Mouse (Mus musculus) midbrain, embryonic 10.5 days (tissue): ENCODE results near the gene Crygc. TPM values are rescaled to one million over a fixed set of nuclear protein-coding genes. Genes with fewer than 3 reads are reported as not detected.
"Not testable (repeated sequence)": the region's sequence is repeated elsewhere in the genome, so short reads cannot be mapped to it uniquely, and the experiment has no call there.

Experiments
- DNase-seq: peaks from one replicate; pipeline ENCODE4 v3.0.0-alpha.2; 2017; ENCODE audit warnings: low spot score
- H3K27ac ChIP-seq: fragments of 300-500 bp; sonication (generic); replicated peaks from 2 replicates; pipeline ENCODE4 v1.5.1; 2016; ENCODE audit warnings: mild to moderate bottlenecking
- H3K27me3 ChIP-seq: fragments of 300-500 bp; sonication (generic); 2 replicates; pipeline ENCODE4 v1.6.1; 2016; ENCODE audit warnings: low read depth, mild to moderate bottlenecking; ENCODE audit not compliant: poor library complexity, severe bottlenecking
- H3K36me3 ChIP-seq: fragments of 300-500 bp; sonication (generic); 2 replicates; pipeline ENCODE4 v1.6.1; 2016; ENCODE audit warnings: mild to moderate bottlenecking, moderate library complexity
- H3K4me1 ChIP-seq: fragments of 300-500 bp; sonication (generic); 2 replicates; pipeline ENCODE4 v1.6.1; 2016
- H3K4me3 ChIP-seq: fragments of 300-500 bp; sonication (generic); 2 replicates; pipeline ENCODE4 v1.5.1; 2016; ENCODE audit warnings: mild to moderate bottlenecking, moderate library complexity
- H3K9me3 ChIP-seq: fragments of 300-500 bp; sonication (generic); replicated peaks from 2 replicates; pipeline ENCODE4 v1.6.1; 2016; ENCODE audit warnings: mild to moderate bottlenecking
- WGBS: fragments of 180-500 bp; shearing (Covaris S2); methylation state at CpG from one replicate; pipeline ENCODE4 v1.1.7; 2016; 5-methylcytosine and 5-hydroxymethylcytosine counted together
- polyA plus RNA-seq: library from polyadenylated mRNA; unstranded; fragments of >200 nt; fragmentation: Nextera tagmentation; extraction: Ambion mirVana; gene quantifications from 2 replicates; pipeline ENCODE4 v1.2.1, GENCODE M21; 2016

Crygc gene
- polyA plus RNA-seq, 1 experiment from 2014 or later, result not detected

DNA sequence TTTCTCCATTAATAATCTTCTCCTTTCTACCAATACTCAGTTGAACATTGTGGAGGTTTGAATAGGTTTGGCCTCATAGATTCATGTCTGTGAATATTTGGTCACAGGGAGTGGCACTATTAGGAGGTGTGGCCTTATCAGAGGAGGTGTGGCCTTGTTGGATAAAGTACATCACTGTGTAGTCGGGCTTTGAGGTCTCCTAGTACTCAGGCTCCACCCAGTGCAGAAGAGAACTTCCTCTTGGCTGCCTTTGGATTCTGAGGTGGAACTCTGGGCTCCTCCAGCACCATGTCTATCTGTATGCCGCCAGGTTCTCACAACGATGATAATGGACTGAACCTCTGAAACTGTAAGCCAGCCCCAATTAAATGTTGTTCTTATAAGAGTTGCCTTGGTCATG, 23.5 kb upstream of the Crygc start:
- Histone ChIP-seq H3K4me3 (no peak overlapping the region), H3K36me3 (no peaks in the 10 kb centered on the region), H3K27me3 (no peaks in the 10 kb centered on the region), H3K27ac (no peak overlapping the region), H3K4me1 (no peaks in the 10 kb centered on the region), H3K9me3 (no peaks in the 10 kb centered on the region)
- 84% methylated on average over 3 of the region's 3 CpGs for WGBS
- no peak for DNase-seq

DNA sequence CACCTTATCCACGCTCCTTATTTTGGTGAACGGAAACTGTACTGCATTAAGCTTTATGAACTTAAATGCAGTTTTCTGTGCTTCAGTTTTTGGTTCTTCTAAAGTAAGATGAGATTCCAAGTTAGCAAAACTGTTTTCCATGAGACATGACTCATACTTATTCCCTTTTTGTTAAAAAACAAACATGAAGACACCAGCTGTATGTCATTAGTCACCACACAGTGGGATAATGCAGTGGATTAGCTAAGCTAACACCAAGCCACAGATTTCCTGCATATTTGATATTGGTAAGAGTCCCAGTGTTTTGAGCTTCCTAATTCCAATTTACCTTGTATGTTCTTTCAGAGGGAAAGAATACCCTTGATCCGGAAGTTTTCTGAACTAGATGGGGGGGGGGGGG, 18.1 kb upstream of the Crygc start:
- H3K4me3 ChIP-seq, result no peak overlapping the region
- DNase-seq, result no peak
- 91% methylated on average over 3 of the region's 3 CpGs for WGBS
- H3K36me3 ChIP-seq, result no peaks in the 10 kb centered on the region
- H3K4me1 ChIP-seq, result no peaks in the 10 kb centered on the region
- H3K9me3 ChIP-seq, result no peaks in the 10 kb centered on the region
- no peaks in the 10 kb centered on the region for H3K27me3 ChIP-seq
- no peak overlapping the region for H3K27ac ChIP-seq

DNA sequence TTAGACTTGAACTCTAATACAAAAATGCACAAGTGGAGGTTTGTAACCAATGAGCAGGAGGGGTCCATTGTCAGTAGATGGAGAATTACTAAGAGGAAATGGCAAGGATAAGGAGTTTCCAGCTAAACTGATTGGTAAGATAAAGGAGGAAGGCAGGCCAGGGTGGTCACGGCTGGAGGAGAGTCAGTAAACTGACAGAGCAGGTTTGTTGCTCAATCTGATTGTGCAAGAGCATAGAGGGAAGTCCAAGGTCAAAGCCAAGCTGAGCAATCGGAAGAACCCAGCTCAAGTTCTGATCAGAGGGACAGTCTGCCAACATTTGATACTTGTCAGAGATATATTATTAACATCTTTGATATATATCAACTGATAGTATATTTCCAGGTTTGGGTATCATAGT, 16.9 kb upstream of the Crygc start:
- no peak for DNase-seq
- Histone ChIP-seq H3K4me1 (no peaks in the 10 kb centered on the region), H3K4me3 (no peak overlapping the region), H3K36me3 (no peaks in the 10 kb centered on the region), H3K9me3 (no peaks in the 10 kb centered on the region), H3K27ac (no peak overlapping the region), H3K27me3 (no peaks in the 10 kb centered on the region)
- WGBS, result 71% methylated on average over 2 of the region's 2 CpGs

DNA sequence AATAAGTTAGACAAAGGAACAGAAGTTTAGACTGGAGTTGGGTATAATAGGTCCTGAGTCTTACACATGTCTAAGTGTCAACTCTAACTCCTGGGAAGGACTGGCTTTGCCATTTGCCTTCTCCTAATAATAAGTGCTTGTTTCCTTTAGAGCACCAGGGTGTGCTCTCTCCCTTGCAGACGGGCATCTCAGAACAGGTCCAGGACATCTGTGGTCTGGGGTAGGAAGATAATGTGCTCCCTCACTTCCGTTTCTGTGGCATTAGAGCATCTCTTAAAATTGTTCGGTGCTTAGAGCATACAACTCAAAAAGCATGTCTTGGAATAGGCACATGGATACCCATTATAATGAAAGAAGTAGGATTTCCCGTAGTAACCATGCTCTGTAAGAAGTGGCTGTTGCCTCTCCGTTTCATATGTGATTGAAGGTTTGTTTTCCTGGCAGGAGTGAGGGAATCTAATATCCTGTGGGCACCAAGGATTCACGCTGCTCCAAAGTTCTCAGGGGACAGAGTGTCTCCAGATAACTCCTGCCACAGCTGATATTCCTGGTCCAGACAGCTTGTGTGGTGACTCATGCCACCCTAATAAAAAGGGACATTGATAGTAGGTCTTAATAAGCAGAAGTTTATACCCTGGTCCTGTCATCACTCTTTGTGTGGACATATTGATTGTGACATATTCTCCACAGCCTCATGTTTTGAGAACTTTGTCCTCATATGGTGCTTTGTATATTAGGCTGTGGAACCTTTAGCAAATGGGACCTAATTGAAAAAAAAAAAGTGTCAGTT, 15.3 kb upstream of the Crygc start:
- Histone ChIP-seq H3K27me3 (no peaks in the 10 kb centered on the region), H3K4me1 (no peaks in the 10 kb centered on the region), H3K27ac (no peak overlapping the region), H3K9me3 (no peaks in the 10 kb centered on the region), H3K4me3 (no peak overlapping the region), H3K36me3 (no peaks in the 10 kb centered on the region)
- no peak for DNase-seq
- 83% methylated on average over 6 of the region's 6 CpGs for WGBS

DNA sequence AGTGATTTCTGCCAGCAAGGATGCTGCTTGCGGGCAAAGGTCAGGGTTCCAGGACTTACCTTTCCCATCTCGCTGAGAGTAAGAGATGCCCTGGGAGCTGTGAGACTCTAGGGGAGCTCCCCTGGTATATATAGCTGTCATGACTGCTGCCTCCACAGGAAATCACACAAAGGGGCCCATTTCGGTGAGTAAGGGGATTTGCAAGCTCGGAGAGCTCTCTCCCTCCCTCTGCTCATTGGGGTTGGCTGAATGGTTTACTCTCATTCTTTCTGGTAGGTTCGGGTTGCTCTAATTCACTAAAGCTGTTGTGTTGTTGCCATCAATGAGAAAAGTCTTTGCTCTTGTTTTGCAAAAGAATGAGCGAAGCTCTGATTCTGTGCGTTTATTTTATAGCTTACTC, 8.7 kb upstream of the Crygc start, which contains the start of gene Crygb:
Gene Crygb (minus strand): TSS at position 101 of the 400 bp plus-strand sequence.
- Histone ChIP-seq H3K4me3 (peak within 1 kb of the TSS; percentile 21; the same call in 1 of the 2 replicates), H3K27ac (no peak within 1 kb of the TSS), H3K4me1 (peaks cover 5% of the 10 kb centered on the region), H3K36me3 (no peaks in the 10 kb centered on the region), H3K27me3 (no peaks in the 10 kb centered on the region), H3K9me3 (no peaks in the 10 kb centered on the region)
- WGBS, result 26% methylated on average over 7 of the region's 7 CpGs
- DNase-seq, result no peak

DNA sequence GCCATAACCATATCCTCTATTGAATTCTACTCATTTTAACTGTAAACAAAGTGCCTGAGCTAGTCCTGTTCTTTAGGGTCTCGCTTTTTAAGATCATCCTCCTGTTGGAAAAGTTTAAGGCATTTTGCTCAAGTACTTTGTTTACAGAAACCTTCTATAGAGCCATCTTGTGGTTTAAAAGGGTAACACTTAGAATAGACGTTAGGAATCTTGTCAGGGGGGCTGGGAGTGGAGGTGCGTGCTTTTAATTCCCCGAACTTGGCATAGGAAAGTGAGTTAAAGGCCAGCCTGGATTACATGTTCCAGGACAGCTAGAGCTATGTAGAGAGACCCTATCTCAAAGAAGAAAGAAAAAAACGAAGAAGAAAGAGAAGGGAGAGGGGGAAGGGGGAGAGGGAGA, 2.1 kb upstream of the Crygc start:
- no peak for DNase-seq
- Histone ChIP-seq H3K27ac (no peak overlapping the region), H3K4me3 (no peak overlapping the region), H3K4me1 (peaks cover 4% of the 10 kb centered on the region; the same call in 1 of the 2 replicates), H3K27me3 (no peaks in the 10 kb centered on the region), H3K9me3 (no peaks in the 10 kb centered on the region), H3K36me3 (no peaks in the 10 kb centered on the region)
- 32% methylated on average over 5 of the region's 5 CpGs for WGBS

DNA sequence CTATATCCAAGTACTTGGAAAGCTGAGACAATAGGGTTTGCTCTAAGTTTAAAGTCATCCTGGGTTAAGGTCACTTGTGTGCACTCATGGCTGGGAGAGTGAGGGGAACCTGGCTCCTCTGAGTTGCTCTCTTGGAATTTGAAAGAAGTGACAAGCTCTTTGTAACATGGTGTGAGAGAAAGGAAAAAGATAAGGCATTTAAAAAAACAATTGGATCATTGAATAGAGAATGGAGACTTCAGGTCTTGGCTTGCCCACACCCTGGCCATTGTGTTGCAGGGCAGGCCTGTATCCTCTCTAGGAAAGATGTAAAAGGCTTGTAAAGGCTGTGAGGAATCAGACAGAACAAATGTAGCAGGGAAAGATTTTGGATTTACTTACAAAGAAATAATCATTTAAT, 5.6 kb downstream of the Crygc start:
- no peak for DNase-seq
- Histone ChIP-seq H3K4me1 (no peaks in the 10 kb centered on the region), H3K4me3 (no peak overlapping the region), H3K27me3 (no peaks in the 10 kb centered on the region), H3K9me3 (no peaks in the 10 kb centered on the region), H3K27ac (no peak overlapping the region), H3K36me3 (no peaks in the 10 kb centered on the region)

DNA sequence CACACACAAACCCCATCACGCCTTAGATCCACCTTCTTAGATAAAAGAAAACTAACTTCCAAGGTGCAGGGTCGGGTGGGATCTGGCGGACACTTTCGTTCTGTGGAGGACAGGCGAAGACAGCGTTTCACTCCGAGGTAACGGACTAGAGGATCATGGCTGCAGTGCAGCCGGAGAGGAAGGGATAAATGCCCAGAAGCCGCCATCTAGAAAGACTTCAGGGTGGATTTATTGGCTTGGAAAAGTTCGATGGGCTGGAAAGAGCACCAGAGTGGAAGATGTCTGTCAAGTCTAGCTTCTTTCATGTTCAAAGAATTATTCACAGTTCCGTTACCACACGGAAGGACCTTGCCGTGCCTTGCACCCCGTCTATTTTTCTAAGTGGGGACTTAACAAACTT, 9.3 kb downstream of the Crygc start:
- no peak overlapping the region for H3K4me3 ChIP-seq
- H3K36me3 ChIP-seq, result no peaks in the 10 kb centered on the region
- H3K9me3 ChIP-seq, result no peaks in the 10 kb centered on the region
- H3K27ac ChIP-seq, result no peak overlapping the region
- H3K4me1 ChIP-seq, result no peaks in the 10 kb centered on the region
- no peaks in the 10 kb centered on the region for H3K27me3 ChIP-seq
- 85% methylated on average over 15 of the region's 15 CpGs for WGBS
- DNase-seq, result no peak

DNA sequence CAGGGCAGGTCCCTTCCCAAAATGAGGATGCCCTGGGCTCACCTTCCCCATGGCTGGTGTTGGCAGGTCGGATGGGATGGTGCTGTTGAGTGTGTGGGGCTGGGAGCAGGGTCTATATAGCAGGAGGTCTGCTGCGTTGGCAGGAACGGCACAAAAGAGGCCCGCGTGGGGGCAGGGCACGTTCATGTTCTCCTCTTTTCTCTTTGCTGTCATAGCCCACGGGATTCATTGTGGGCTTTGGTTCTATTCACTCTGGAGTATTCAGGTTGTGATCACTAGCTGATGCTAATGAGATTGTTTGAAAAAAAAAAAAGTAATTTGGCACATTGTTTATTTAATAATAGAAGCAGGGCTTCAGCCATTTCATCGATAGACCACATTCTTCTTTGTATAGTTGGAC, 10.1 kb downstream of the Crygc start, which contains the start of gene Crygd:
Gene Crygd (minus strand): TSS at position 101 of the 400 bp plus-strand sequence.
- H3K4me3 ChIP-seq, result no peak within 1 kb of the TSS
- no peaks in the 10 kb centered on the region for H3K36me3 ChIP-seq
- no peaks in the 10 kb centered on the region for H3K4me1 ChIP-seq
- WGBS, result 83% methylated on average over 8 of the region's 8 CpGs
- no peaks in the 10 kb centered on the region for H3K9me3 ChIP-seq
- H3K27ac ChIP-seq, result no peak within 1 kb of the TSS
- no peak for DNase-seq
- no peaks in the 10 kb centered on the region for H3K27me3 ChIP-seq

DNA sequence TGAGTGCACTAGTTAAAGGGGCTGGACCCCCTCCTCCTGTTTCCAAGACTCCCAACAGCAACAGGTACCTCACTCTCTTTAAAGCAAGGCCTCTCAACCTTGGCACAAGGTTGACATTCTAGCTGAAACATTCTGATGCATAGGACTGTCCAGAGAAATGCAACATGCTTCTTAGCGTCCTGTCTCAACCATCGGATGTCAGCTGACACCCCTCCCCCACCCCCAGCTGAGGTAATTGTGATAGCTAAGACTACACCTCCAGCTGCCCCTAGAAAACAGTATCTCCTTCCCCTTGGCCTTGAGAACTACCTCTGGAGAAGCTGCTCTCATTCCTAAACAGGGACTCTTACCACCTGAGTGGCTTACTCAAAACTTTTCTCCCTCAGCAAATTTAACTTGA, 21.3 kb downstream of the Crygc start:
- no peak for DNase-seq
- Histone ChIP-seq H3K4me3 (no peak overlapping the region), H3K9me3 (no peaks in the 10 kb centered on the region), H3K36me3 (no peaks in the 10 kb centered on the region), H3K27ac (no peak overlapping the region), H3K4me1 (peaks cover 15% of the 10 kb centered on the region), H3K27me3 (no peaks in the 10 kb centered on the region)
- WGBS, result 53% methylated on average over 2 of the region's 2 CpGs

DNA sequence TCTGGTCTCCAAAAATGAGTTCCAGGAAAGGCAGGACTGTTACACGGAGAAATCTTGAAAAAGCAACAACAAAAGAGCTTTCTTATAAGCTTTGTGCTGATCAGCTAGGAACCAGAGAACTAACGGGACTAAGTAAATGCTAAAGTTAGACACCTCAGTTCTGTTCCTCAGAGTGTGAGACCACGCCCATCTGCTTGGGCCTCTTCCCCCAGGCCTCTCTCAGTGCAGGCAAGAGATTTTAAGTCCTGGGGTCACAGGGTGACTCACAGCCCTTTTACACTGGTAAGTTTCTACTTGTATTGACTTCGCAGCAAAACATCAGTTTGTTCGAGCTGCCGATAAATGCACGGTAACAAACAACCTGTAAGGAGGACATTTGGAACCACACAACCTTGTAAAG, 21.8 kb downstream of the Crygc start:
- no peak for DNase-seq
- WGBS, result 64% methylated on average over 7 of the region's 7 CpGs
- H3K9me3 ChIP-seq, result no peaks in the 10 kb centered on the region
- H3K27ac ChIP-seq, result no peak overlapping the region
- H3K4me3 ChIP-seq, result no peak overlapping the region
- H3K36me3 ChIP-seq, result no peaks in the 10 kb centered on the region
- no peaks in the 10 kb centered on the region for H3K27me3 ChIP-seq
- H3K4me1 ChIP-seq, result peaks cover 15% of the 10 kb centered on the region

DNA sequence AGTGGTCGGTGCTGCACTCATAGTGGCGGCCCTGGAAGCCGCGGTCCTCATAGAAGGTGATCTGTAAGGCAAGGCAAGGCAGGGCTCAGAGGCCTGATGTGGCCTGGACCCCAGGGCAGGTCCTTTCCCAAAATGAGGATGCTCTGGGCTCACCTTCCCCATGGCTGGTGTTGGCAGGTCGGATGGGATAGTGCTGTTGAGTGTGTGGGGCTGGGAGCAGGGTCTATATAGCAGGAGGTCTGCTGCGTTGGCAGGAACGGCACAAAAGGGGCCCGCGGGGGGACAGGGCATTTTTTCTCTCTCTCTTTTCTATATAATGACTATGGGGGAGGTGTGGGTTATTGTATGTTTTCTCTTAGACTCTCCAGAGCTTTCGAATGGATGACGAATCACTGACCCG, 22.5 kb downstream of the Crygc start, which contains the start of gene Cryge:
Gene Cryge (minus strand): TSS at position 198 of the 400 bp plus-strand sequence.
- 63% methylated on average over 12 of the region's 12 CpGs for WGBS
- not testable (repeated sequence) for H3K4me3 ChIP-seq, H3K27me3 ChIP-seq, H3K36me3 ChIP-seq, DNase-seq, H3K9me3 ChIP-seq
- H3K27ac ChIP-seq, result peak within 1 kb of the TSS; percentile 49; the same call in 1 of the 2 replicates
- peaks cover 15% of the 10 kb centered on the region for H3K4me1 ChIP-seq

DNA sequence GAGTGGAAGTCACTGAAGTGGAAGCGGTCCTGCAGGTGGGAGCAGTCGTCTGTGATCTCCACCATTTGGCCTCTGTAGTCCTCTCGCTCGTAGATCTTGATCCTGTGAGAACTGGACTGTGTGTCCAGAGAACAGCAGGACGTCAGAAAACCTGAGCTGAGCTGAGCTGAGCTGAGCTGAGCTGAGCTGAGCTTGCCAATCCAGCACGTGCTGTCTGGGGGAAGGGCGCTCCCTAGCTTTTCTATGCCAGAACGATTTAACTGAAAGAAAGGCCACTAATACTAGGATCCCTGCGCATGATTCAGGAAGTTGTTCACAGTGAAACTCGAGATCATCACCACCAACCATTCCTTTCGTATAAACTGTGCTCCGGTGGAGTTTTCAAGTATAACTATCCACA, 24.7 kb downstream of the Crygc start:
- 55% methylated on average over 12 of the region's 12 CpGs for WGBS
- DNase-seq, result no peak
- Histone ChIP-seq H3K4me1 (peaks cover 15% of the 10 kb centered on the region), H3K4me3 (no peak overlapping the region), H3K9me3 (no peaks in the 10 kb centered on the region), H3K27ac (no peak overlapping the region), H3K36me3 (no peaks in the 10 kb centered on the region), H3K27me3 (no peaks in the 10 kb centered on the region)
